Mouse (Mus musculus) erythroid progenitor cell, adult 5-6 weeks (primary cell): Measurements from ENCODE around the gene Paqr8. TPM values are rescaled to one million over a fixed set of nuclear protein-coding genes. Genes with fewer than 3 reads are reported as not detected.

Experiments
- ATAC-seq: replicated peaks from 2 replicates; pipeline ENCODE4 v1.8.0; 2016; ENCODE audit warnings: moderate number of reproducible peaks, mild to moderate bottlenecking, moderate TSS enrichment, inconsistent platforms; ENCODE audit not compliant: poor library complexity, low FRiP score, severe bottlenecking
- total RNA-seq, 2 experiments: library from RNA; stranded (forward) in 1 of 2; stranded (reverse) in 1 of 2; fragments of 150-400 nt in 1 of 2; fragments of 186-747, 209-891 nt in 1 of 2; gene quantifications; 2 replicates each; pipeline versions ENCODE4 v1.2.3 to v1.2.4; 2015 to 2017; ENCODE audit warnings: low replicate concordance in 2 of 2

Paqr8 gene
- total RNA-seq (2015; ENCODE audit: low replicate concordance) = 0.42 TPM in 1 of 2 replicates, not detected in the other
- not detected in 2 replicates for total RNA-seq (2017; ENCODE audit: low replicate concordance)

DNA sequence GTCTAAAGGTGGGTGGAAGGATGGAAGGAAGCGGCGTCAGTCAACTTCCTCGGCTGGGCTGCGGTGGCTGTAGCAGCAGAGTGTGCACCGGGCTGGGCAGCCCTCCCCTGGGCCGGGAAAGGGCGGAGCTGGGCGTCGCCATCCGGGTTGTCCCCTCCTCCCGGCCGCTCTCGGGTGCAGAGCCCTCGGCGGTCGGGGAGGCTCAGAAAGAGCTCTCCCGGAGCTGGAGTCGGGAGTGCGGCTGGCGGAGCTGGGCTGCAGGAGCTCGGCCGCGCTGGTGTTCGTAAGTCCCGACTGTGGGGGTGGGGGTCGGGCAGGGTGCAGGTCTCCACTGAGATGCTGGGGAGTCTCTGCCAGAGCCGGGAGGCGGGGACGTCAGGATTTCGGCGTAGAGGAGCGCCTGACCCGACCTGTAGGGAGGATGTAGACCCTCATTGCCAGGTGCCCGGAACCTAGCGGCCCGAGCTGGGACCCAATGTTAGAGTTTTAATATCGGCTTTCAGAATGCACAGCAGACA lies at the start of gene Paqr8:
Gene Paqr8, plus strand, starts transcription at position 203 of the 518 bp plus-strand sequence.
- ATAC-seq = peak; percentile 78

GRCm38 (mm10) chr1:20856924-20857902 lies 33.2 kb upstream of the Paqr8 start:
- ATAC-seq = no peak

DNA sequence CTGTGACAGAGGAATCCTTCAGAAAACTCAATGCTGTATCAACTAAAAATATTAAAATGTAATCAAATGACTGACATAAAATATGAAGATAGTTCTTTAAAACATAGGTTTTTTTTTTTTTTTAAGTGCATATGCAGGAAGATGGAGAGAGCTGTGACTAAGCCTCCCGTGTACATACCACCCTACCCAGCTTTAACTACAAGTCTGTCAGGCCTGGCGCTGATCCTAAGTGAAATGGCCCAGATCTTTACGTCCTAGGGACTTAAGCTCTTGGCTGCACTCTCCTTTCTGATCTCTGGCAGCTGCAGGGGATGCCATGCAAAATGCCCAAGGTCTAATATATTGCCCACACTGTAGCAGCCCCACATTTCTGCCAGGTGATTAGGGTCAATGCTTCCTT lies 29.6 kb upstream of the Paqr8 start:
- no peak for ATAC-seq

GRCm38 (mm10) chr1:20861865-20862264 lies 28.5 kb upstream of the Paqr8 start:
- no peak for ATAC-seq

- no peak for ATAC-seq
Measured at GRCm38 (mm10) chr1:20863452-20864172, 26.8 kb upstream of the Paqr8 start.

DNA sequence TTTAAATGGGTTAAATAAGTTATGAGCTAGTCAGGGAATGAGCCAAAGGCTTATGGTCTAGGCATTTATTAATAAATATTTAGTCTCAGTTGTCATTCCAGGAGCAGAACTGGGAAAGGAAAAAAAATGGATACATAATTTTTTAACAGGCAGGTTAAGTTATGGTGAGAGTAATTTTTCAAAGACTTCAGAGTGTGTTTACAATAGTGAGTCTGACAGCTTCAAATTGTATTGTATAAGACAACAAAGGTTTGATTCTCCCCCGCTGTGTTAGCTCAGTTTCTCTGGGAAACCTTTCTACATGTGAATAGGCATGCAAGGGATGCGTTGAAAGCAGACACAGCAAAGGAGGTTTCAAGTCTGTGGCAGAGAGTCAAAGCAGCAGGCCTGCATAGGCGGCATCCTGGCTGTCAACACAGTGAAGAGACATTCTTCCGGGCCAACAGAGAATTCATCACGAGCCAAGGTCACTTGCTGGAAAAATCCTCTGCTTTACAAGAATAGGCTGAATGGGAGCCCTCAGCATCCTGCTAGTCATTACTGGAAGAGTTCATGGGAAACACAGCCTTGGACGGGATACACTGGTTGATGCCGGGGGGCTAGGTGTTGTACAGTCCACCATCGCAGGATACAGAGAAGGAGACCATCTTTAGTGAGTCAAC lies 23.0 kb upstream of the Paqr8 start:
- ATAC-seq = no peak

DNA sequence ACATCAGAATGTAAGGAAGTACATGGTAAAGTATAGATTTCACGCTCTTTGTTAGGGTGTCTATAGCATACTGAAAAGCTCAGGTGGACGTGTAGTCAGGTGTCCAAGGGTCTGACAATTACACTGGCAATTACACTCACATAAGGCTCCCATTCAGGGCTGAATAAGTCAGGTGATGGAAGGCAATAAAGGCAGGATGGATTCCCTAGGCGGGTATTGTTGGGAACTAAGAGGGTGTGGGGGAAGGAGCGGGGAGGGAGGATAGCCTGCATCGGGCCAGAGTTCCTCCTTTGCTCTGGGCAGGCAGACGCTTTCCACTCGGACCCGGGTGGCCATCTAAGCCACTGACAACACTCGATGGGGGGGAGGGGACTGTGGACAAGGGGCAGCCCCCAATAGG lies 22.4 kb upstream of the Paqr8 start:
- no peak for ATAC-seq

GRCm38 (mm10) chr1:20870887-20871286 lies 19.5 kb upstream of the Paqr8 start:
- ATAC-seq = no peak

DNA sequence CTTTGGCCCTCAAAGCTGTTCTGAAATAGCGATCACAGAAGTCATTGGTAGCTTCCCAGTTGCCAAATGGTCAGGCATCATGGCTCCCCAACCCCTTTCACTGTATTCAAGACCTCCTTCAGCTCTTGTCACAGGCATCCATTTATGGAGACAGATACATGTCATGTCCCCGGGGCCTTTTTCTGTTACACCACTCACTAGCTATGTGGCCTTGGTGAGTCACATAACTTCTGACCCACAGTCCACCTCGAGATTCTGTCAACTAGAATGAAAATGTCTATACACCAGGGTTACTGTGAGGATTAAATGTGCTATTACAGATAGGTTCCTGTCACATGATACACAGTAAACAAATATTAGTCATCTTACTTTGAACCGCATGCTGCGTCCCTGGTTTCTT lies 17.9 kb upstream of the Paqr8 start:
- no peak for ATAC-seq

- no peak for ATAC-seq
Measured at GRCm38 (mm10) chr1:20874061-20874460, 16.3 kb upstream of the Paqr8 start.

GRCm38 (mm10) chr1:20877355-20877754 lies 13.1 kb upstream of the Paqr8 start:
- no peak for ATAC-seq

DNA sequence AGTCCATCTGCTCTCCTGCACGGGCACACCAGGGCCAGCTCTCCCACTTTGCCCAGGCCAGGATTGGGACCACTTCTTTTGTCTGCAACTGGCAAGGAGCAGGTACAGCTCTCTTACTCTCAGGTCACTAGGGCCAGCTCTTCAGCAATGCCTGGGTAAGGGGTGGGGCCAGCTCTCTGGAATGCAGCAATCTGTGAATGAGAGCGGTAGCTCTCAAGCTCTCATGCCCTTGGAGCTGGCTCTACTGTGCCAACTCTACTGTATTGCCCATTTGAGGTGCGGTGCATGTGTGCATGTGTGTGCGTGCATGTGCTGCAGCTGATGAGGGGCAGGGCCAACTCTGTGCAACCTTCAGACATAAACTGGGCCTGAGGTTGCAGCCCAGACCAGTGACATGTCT lies 11.0 kb upstream of the Paqr8 start:
- ATAC-seq = no peak

DNA sequence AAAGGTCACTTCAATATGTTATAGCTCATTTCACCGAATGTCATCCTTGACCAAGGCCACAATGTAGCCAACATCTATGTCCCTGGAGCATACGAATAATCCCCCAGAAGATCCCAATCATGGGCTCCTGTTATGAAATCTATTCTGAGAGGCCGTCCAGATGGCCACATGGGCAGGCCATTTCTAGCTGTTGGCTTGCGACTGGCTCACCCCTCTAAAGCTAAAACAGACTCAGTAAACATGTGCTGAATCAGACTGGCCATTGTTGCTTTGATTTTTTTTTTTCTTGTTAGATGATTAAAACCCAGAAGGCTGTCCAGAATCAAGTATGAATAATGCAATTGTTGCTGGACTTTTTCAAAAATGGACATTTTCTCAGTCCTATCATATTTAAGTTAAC lies 7.3 kb upstream of the Paqr8 start:
- no peak for ATAC-seq

GRCm38 (mm10) chr1:20889677-20890403 lies 566 bp upstream of the Paqr8 start:
- no peak for ATAC-seq

DNA sequence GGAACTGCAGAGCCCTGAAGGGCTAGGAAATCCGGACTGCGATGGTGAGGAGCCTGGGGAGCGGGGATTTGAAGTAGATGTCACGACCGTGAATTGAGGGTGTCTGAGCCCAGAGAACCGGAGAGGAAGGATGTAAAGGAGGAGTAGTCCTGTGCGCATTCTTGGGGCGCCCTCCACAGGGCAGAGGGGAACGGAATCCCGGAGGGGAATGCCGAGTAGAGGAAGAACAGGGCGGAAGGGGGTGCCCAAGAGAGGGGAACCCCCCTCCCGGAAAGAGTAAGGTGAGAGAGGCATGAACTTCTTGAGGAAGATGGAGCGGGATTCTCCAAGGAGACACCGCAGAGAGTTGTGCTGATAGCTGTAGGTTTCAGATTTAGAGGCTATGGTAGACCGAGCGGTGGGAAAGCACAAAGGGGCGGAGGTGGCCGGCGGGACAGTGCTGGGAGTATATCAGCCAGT lies 564 bp downstream of the Paqr8 start:
- ATAC-seq = no peak

DNA sequence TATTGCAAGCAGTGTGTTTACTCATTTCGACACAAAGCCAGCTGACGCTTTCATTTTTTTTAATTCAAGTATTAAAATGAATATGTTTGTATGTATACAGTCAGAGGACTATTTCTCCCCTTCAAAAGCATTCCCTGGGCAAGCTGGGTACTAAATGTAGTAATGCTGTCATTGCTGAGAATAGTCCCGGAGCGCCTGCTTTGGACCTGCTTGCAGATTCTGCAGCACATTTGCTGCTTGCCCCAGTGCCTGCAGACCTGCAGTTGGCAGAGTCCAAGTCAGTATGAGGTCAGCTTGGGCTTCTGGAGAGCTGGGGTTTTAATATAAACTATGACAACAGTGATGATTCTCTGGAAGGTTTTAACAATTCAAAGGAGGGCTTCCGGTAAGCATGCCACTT lies 2.7 kb downstream of the Paqr8 start:
- no peak for ATAC-seq

- no peak for ATAC-seq
Measured at GRCm38 (mm10) chr1:20898391-20898790, 8.0 kb downstream of the Paqr8 start.

DNA sequence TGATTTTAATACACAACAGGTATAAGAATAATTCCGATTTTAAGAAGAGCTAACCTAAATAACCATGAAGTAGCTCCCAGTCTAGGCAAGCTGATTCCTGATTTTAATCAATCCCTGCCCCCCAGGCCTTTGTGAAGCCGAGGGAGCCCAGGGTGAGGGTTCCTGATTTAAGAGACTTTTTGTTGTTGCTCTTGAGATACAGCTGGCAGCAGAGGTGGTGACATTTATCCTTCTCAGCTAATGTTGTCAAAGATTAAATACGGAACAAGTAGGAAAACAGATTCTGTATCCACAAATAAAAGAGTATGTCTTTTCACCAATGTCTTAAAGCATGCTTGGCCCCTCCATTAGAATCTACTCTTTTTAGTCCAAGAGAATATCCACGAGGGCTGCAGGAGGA lies 9.9 kb downstream of the Paqr8 start:
- ATAC-seq = no peak

GRCm38 (mm10) chr1:20905501-20906127 lies 15.2 kb downstream of the Paqr8 start:
- no peak for ATAC-seq
